In genomic region chr5:4104341-4105040, GRCm38 (mm10) we compare ENCODE assay signal across 8 mouse cellular contexts. TPM values are rescaled to one million over a fixed set of nuclear protein-coding genes. Genes with fewer than 3 reads are reported as not detected.
DNase-seq lines count a peak whose midpoint lies in the region; ATAC-seq and TF ChIP-seq lines count a peak whose summit lies in the region.

Gene Cyp51, minus strand, starts transcription at chr5:4104746.

- H3K4me1 ChIP-seq in MEL (ENCODE audit: control insufficient read depth in 1 of 2, insufficient read depth in 2 of 2, low read length in 2 of 2) = no peaks in the 10 kb centered on the region
- H3K4me1 ChIP-seq in cerebellum, adult 2 months (ENCODE audit: control insufficient read depth, insufficient read depth, low read length) = no peaks in the 10 kb centered on the region
- peaks cover 7% of the 10 kb centered on the region for H3K4me1 ChIP-seq in lung, embryonic 16.5 days (replicated peaks; ENCODE audit: control insufficient read depth, insufficient read depth, low read length)

- H3K27ac ChIP-seq in MEL (ENCODE audit: control insufficient read depth, low read depth, low read length) = peak within 1 kb of the TSS; percentile 60
- peak within 1 kb of the TSS; percentile 95 for H3K27ac ChIP-seq in cerebellum, adult 2 months (ENCODE audit: insufficient read depth, low read length)
- H3K27ac ChIP-seq in lung, embryonic 16.5 days (ENCODE audit: low read length) = peak within 1 kb of the TSS; percentile 93

- peaks cover 10% of the 10 kb centered on the region for H3K79me2 ChIP-seq in MEL (ENCODE audit: control insufficient read depth, insufficient read depth, low read length, poor library complexity)

- peak within 1 kb of the TSS; percentile 78 for H3K4me2 ChIP-seq in lung, embryonic 16.5 days (ENCODE audit: low read depth, low read length)

- no peak for TF ChIP-seq EP300 in MEL (IDR thresholded peaks at IDR 0.05; ENCODE audit: low read depth in 1 of 2, low read length in 2 of 2)

- H3K4me3 ChIP-seq in MEL (ENCODE audit: control insufficient read depth in 1 of 2, insufficient read depth in 1 of 2, low read depth in 2 of 2, low read length in 2 of 2) = peak within 1 kb of the TSS; percentile 86 to 90
- peak within 1 kb of the TSS; percentile 86 for H3K4me3 ChIP-seq in cerebellum, adult 2 months (replicated peaks; ENCODE audit: insufficient read depth, low read depth, low read length)
- peak within 1 kb of the TSS; percentile 96 for H3K4me3 ChIP-seq in lung, embryonic 16.5 days (ENCODE audit: low read length)

- ATAC-seq in hematopoietic stem cell, adult 5-6 weeks (replicated peaks in 1 of 2; ENCODE audit: insufficient read depth in 1 of 2, low FRiP score in 2 of 2, low TSS enrichment in 1 of 2, low read depth in 1 of 2, poor library complexity in 2 of 2, severe bottlenecking in 2 of 2) = peak; percentile 95 to 97
- peak; percentile 99 for ATAC-seq in lung, embryonic 16.5 days (ENCODE audit: low read depth)

- H3K27me3 ChIP-seq in MEL (ENCODE audit: control insufficient read depth in 1 of 2, insufficient read depth in 2 of 2, low read length in 2 of 2) = no peaks in the 10 kb centered on the region
- H3K27me3 ChIP-seq in cerebellum, adult 2 months (ENCODE audit: control insufficient read depth, insufficient read depth, low read length) = no peaks in the 10 kb centered on the region
- no peaks in the 10 kb centered on the region for H3K27me3 ChIP-seq in lung, embryonic 16.5 days (ENCODE audit: control insufficient read depth, insufficient read depth, low read depth, low read length)

- TF ChIP-seq POLR2A in MEL (IDR thresholded peaks at IDR 0.05; ENCODE audit: control insufficient read depth in 1 of 2, insufficient read depth in 1 of 2, low read depth in 1 of 2, low read length in 2 of 2, poor library complexity in 1 of 2) = peak in 1 of 2 experiments; percentile 73; a peak in 2 of 4 replicates
- TF ChIP-seq POLR2A in cerebellum, adult 2 months (IDR thresholded peaks at IDR 0.05; ENCODE audit: borderline replicate concordance, insufficient read depth, low read length) = peak; percentile 61

- peak within 1 kb of the TSS; percentile 80 for H3K9ac ChIP-seq in MEL (ENCODE audit: control insufficient read depth, low read depth, low read length, poor library complexity, severe bottlenecking)
- H3K9ac ChIP-seq in lung, embryonic 16.5 days (ENCODE audit: low read length) = peak within 1 kb of the TSS; percentile 83

- WGBS in cerebellum, adult 2 months = 0% methylated on average over 59 of the region's 59 CpGs
- under 1% methylated on average over 59 of the region's 59 CpGs for WGBS in lung, embryonic 16.5 days

- H3K36me3 ChIP-seq in MEL (ENCODE audit: control insufficient read depth in 1 of 2, insufficient read depth in 2 of 2, low read length in 2 of 2) = peaks cover 5 to 9% of the 10 kb centered on the region in 2 experiments; a peak in 3 of 4 replicates
- H3K36me3 ChIP-seq in lung, embryonic 16.5 days (ENCODE audit: control insufficient read depth, insufficient read depth, low read length) = peaks cover 14% of the 10 kb centered on the region

- no peak for TF ChIP-seq RAD21 in MEL (IDR thresholded peaks at IDR 0.05; ENCODE audit: low read depth, low read length)

- TF ChIP-seq CTCF in MEL (IDR thresholded peaks at IDR 0.05 in 2 of 3, conservative IDR thresholded peaks at IDR 0.05 in 1 of 3; ENCODE audit: control insufficient read depth in 1 of 3, insufficient read depth in 1 of 3, low read depth in 2 of 3, low read length in 3 of 3, poor library complexity in 1 of 3, severe bottlenecking in 1 of 3) = no peak
- TF ChIP-seq CTCF in cerebellum, adult 2 months (IDR thresholded peaks at IDR 0.05; ENCODE audit: borderline replicate concordance, insufficient read depth, low read depth, low read length) = no peak

- DNase-seq in MEL (ENCODE audit: low read depth, low spot score) = peak; percentile 95
- peak; percentile 93 to 94 for DNase-seq in cerebellum, adult 2 months
- peak; percentile 90 for DNase-seq in forelimb bud, embryonic 11.5 days (ENCODE audit: low read depth, low spot score)
- peak; percentile 77 for DNase-seq in layer of hippocampus, adult 9-10 months (ENCODE audit: low spot score)
- DNase-seq in ovary, postnatal 10 days (ENCODE audit: low spot score) = peak; percentile 75
- DNase-seq in thymus, postnatal 10 days (ENCODE audit: low spot score in 2 of 2) = peak; percentile 85

- H3K9me3 ChIP-seq in MEL (replicated peaks; ENCODE audit: insufficient read depth, low read length) = no peaks in the 10 kb centered on the region
- 0 out of 2 replicates have a peak, but pooled peaks cover 3% of the 10 kb centered on the region for H3K9me3 ChIP-seq in lung, embryonic 16.5 days (ENCODE audit: control insufficient read depth, low read length)

TF ChIP-seq in MEL, 35 proteins besides CTCF, POLR2A, EP300 and RAD21:
- TF ChIP-seq SIN3A (IDR thresholded peaks at IDR 0.05; ENCODE audit: low read length) (peak; percentile 16; the same call in 1 of the 2 replicates), ETS1 (IDR thresholded peaks at IDR 0.05; ENCODE audit: low read depth, low read length) (no peak), MAZ (IDR thresholded peaks at IDR 0.05; ENCODE audit: low read depth, low read length) (no peak), RCOR1 (IDR thresholded peaks at IDR 0.05; ENCODE audit: low read depth, low read length) (no peak), SMC3 (IDR thresholded peaks at IDR 0.05; ENCODE audit: low read depth, low read length) (no peak), MAX (IDR thresholded peaks at IDR 0.05; ENCODE audit: low read length) (no peak; the same call in none of the 2 replicates), MYB (IDR thresholded peaks at IDR 0.05; ENCODE audit: low read depth, low read length) (no peak), MEF2A (IDR thresholded peaks at IDR 0.05; ENCODE audit: extremely low read depth, insufficient replicate concordance, low read depth, low read length, poor library complexity, severe bottlenecking) (no peak), TCF12 (IDR thresholded peaks at IDR 0.05; ENCODE audit: low read depth, low read length) (peak; percentile 41; the same call in 1 of the 2 replicates), HCFC1 (IDR thresholded peaks at IDR 0.05; ENCODE audit: low read depth, low read length) (peak; percentile 52; the same call in 1 of the 2 replicates), NELFE (IDR thresholded peaks at IDR 0.05; ENCODE audit: low read depth, low read length) (peak; percentile 45; the same call in 1 of the 2 replicates), ZNF384 (IDR thresholded peaks at IDR 0.05; ENCODE audit: low read depth, low read length) (peak; percentile 60; the same call in 1 of the 2 replicates), POLR2AphosphoS5 (IDR thresholded peaks at IDR 0.05; ENCODE audit: borderline replicate concordance, low read depth, low read length) (no peak), USF2 (IDR thresholded peaks at IDR 0.05; ENCODE audit: borderline replicate concordance in 1 of 2, insufficient read depth in 1 of 2, low read depth in 1 of 2, low read length in 2 of 2) (no peak), UBTF (IDR thresholded peaks at IDR 0.05; ENCODE audit: borderline replicate concordance, insufficient read depth, low read depth, low read length) (no peak), E2F4 (IDR thresholded peaks at IDR 0.05; ENCODE audit: borderline replicate concordance, low read depth, low read length) (no peak), KAT2A (conservative IDR thresholded peaks at IDR 0.05; ENCODE audit: low read depth, low read length) (no peak; the same call in 1 of the 2 replicates), CHD2 (IDR thresholded peaks at IDR 0.05; ENCODE audit: low read length) (no peak), JUND (IDR thresholded peaks at IDR 0.05; ENCODE audit: low read depth, low read length) (no peak), MAFK (IDR thresholded peaks at IDR 0.05; ENCODE audit: borderline replicate concordance, low read depth, low read length) (no peak), ZC3H11A (IDR thresholded peaks at IDR 0.05; ENCODE audit: low read depth, low read length) (no peak), GABPA (IDR thresholded peaks at IDR 0.05; ENCODE audit: low read depth, low read length) (no peak), POLR2AphosphoS2 (IDR thresholded peaks at IDR 0.05; ENCODE audit: low read length) (no peak), GATA1 (IDR thresholded peaks at IDR 0.05; ENCODE audit: low read depth, low read length) (no peak), USF1 (IDR thresholded peaks at IDR 0.05; ENCODE audit: low read depth, low read length) (0 out of 2 replicates have a peak, but pooled peaks have one; percentile 19), BHLHE40 (IDR thresholded peaks at IDR 0.05; ENCODE audit: borderline replicate concordance, low read depth, low read length) (no peak), CHD1 (IDR thresholded peaks at IDR 0.05; ENCODE audit: low read depth, low read length) (no peak), NRF1 (IDR thresholded peaks at IDR 0.05; ENCODE audit: insufficient read depth, low read depth, low read length, poor library complexity, severe bottlenecking) (no peak), ELF1 (IDR thresholded peaks at IDR 0.05; ENCODE audit: low read depth, low read length) (no peak), MXI1 (IDR thresholded peaks at IDR 0.05; ENCODE audit: low read depth, low read length) (peak; percentile 83), TBP (IDR thresholded peaks at IDR 0.05; ENCODE audit: low read depth, low read length) (peak; percentile 22; the same call in 1 of the 2 replicates), ZKSCAN1 (IDR thresholded peaks at IDR 0.05; ENCODE audit: low read depth, low read length) (no peak), TAL1 (IDR thresholded peaks at IDR 0.05; ENCODE audit: low read length) (no peak), ZMIZ1 (IDR thresholded peaks at IDR 0.05; ENCODE audit: low read depth, low read length) (peak; percentile 45; the same call in 1 of the 2 replicates), MYC (IDR thresholded peaks at IDR 0.05; ENCODE audit: low read depth, low read length) (peak; percentile 49; the same call in 1 of the 2 replicates)

RNA-seq across cellular contexts. Expression of gene Cyp51, which starts in this region (rescaled TPM):
- total RNA-seq in MEL (2012; rRNA removed) = 30.0 and 39.0 TPM in 2 replicates
- 10 to 100 TPM in 1 of 2 experiments, not detected in 1; 54.7 TPM for polyA plus RNA-seq in MEL (2012; ENCODE audit: insufficient read depth in 1 of 2, insufficient read length in 2 of 2, low read depth in 1 of 2, low replicate concordance in 2 of 2, missing spikeins in 1 of 2)
- polyA plus RNA-seq in cerebellum, adult 2 months (2012; rRNA removed) = 54.0 and 57.1 TPM in 2 replicates
- 25.0 and 42.4 TPM in 2 replicates for total RNA-seq in hematopoietic stem cell, adult 5-6 weeks (2017)
- 33.2 and 38.1 TPM in 2 replicates for polyA plus RNA-seq in lung, embryonic 16.5 days (2015; fragmentation: Nextera tagmentation; extraction: Ambion mirVana)

Comparison
In these comparisons a context has a peak if more than half of its experiments do, and no peak if none do; other contexts are left out.
1. Peak in every context shown above with its lines: DNase-seq, ATAC-seq, H3K4me3 ChIP-seq and H3K27ac ChIP-seq.